Mouse (Mus musculus) retina, postnatal 1 day (tissue): Measurements from ENCODE around the gene Caly.

Source experiments
- DNase-seq: peaks from one replicate; pipeline ENCODE4 v3.0.0-alpha.2; 2012

The Caly gene

DNA sequence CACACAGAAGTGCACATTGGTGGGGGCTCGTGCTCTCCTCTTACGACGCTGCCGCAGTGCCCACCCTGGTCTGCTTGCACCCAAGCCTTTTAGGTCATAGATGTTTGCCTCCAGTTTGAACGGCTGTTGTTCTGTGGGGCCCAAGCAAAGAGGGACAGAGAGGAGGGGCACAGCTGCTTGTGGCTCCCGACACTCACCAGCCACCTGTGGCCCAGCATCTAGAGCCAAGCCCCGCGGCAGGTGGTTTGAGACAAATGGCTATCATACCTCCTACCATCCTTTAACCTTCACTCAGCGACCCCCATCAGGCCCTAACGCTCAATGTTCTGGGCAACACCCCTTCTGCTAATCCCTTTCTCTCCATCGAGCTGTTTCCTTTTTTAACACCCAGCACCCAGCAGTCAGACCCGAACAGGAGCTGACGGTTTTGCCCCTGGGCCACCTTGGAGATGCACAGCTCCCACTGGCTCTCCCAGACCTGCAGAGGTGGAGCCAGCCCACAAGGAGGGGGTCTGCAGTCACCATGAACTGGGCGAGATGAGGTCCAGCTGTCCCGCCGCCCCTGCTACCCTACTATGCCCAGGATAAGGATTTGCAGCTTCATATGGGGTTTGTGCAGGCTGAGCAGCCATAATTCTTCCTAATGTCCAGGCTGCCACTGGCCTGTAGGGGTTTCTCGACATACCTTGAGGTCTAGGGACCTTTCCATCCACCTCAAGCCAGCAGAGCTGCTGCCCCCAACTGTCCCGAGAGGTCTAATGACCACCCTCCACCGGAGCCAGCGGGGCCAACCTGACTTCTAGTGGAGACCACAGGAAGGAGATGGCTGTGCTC is 723 bp downstream of the Caly start:
- peak; percentile 33 for DNase-seq

DNA sequence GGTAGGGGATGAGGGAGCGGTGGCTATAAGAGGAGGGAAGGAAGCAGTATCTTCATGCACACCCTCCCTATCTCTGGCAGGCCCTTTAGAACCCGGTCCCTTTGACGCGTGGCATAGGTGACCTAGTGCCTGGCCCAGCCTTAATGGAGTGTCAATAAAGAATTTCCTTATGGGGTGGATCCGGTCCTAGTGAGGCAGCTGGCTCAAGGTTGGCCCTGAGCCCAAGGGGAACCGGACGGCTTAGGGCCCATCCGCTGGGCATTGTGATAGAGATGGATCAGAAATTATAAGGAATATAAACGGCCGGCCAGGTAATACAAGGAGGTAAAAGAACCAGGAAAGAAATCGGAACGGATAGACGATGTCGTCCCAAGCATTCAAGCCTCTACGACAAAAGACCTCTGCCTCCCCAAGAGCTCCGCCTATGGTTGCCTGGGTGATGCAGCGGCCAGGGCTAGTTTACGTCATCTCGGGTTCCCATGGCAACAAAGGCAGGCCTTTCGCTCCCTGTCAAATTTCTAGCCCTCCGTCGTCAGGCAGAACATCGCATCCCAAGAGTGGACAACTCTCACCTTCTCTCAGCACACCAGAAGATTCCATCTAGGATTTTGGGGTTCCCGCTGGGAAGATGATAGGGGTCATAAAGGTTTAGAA is 1.7 kb downstream of the Caly start:
- DNase-seq, result peak; percentile 93

DNA sequence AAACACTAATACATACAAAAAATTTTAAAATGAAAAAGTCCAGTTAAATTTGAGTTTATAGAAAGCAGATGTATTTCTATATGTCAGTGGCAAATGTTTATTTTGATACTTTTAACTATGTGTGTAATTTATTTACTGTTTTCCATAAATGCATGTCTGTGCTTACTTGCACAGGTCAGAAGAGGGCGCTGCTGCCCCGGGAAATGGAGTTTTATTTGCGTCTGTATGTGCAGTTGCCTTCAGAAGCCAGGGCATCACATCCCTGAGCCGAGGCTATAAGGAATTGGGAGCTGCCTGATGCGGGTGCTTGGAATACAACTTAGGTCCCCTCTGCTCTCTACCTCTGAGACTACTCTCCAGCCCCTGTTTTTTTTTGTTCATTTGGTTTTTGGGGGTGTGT is 3.6 kb downstream of the Caly start:
- peak; percentile 87 for DNase-seq

- no peak for DNase-seq
Measured at GRCm38 (mm10) chr7:140077698-140078097, 4.7 kb downstream of the Caly start.

GRCm38 (mm10) chr7:140070042-140070711 is 12.2 kb downstream of the Caly start:
- DNase-seq, result peak; percentile 35

DNA sequence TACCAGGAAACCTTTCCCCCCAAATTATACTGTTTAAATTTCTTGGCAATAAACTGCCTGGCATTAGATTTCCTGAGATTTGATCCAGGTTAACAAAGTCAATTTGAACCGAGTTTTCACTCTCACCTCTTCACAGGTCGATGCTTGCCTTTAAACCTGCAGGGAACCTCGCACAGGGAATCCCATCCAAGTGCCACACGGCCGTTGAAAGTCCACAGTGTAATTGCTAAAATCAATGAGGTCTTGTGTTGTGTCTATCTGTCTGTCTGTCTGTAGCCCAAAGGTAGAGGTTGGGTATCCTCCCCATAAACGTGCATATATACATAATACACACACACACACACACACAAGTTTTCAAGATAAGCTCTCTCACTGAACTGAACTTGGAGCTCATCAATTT is 15.0 kb downstream of the Caly start:
- DNase-seq, result no peak

DNA sequence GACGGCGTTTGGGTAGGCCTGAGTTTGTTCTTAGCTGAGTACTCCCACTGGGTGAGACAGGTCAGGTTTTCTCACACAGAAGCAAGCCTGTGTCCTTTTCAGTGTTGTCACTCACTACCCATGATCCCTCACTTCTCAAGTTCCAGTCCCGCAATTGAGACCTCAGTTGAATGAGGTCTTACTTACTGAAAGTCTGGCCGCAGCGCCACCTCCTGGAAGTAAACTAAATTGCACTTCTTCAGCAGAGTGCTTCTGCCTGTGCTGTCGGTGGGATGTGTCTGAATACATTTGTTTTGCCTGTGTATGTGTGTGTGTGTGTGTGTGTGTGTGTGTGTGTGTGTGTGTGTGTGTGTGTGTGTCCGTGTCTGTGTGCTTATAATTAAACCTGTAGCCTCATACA is 19.3 kb downstream of the Caly start:
- peak; percentile 88 for DNase-seq

DNA sequence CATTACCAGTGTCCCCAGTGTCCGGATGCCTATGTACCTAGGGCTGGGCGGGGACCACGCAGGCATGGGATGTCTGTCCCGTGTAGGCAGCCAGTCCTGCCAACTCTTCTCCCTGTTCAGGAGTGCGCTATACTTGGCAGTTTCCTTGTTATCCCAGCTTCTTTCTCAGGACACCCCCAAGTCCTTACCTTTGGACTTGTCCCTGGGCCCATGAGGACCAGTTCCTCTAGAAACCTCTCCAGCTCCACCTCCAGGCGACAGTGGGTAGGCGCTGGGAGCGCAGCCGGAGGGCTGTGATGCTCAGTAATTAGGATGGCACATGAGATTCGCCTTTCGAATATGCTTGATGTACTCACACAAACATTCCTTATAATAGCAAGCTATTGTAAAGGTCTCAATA is 20.0 kb downstream of the Caly start:
- peak; percentile 59 for DNase-seq

DNA sequence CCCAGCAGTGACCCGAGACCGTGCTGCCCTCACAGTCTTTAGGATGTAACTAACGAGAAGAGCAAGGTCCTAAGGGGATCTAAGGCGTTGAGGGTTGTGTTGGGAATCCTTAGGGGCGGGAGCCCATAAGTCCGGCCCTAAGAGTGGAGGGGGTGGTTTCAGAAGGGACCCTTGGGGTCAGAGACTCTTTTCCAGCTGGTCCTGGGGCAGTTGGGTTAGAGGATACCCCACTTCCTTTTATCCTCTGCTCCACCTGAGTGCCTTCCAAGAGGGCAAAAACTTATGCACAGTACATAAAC is 20.6 kb downstream of the Caly start:
- DNase-seq, result no peak

DNA sequence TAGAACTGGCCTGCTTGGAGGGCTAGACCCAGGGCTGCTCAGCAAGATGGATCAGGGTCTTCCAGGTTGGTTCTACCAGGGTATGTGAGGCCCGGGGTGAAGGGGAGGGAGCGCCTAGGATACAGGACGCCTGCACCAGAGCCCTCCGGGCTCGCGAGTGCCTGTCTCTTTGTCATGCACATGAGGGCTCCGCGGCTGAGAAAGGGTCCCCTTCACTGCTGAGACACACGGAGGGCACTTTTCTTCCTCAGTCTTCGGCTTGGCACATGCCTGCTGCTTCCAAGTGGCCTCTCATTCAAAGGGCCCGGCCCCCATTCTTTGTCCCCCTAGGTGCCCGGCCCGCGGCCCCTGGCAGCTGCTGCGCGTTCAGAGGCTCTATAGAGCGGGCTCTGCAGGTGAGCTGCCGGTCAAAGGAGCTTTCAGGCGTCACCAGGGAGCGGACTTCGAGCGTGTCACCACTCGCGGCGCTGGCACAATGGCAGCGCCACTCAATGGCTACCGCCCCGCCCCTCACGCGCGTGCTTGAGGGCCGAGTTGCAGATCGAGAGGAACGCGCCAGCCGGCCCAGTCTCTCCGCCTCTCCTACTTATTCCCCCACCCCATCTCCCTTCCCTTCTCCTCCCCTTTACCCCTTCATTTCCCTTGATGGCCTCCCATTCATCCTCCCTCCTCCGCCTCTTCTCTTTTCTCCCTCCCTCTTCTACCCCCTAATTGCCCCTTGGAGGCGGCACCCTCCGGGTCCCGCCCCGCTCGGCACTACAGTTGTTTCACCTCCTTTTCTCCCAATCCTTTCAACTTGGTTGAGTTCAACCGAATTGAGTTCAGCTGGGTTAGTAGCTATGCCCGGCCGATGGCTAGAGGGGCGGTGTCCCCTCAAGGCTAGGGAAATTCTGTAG is 21.2 kb downstream of the Caly start:
- peak; percentile 79 for DNase-seq

GRCm38 (mm10) chr7:140059601-140060000 is 22.7 kb downstream of the Caly start:
- peak; percentile 78 for DNase-seq

DNA sequence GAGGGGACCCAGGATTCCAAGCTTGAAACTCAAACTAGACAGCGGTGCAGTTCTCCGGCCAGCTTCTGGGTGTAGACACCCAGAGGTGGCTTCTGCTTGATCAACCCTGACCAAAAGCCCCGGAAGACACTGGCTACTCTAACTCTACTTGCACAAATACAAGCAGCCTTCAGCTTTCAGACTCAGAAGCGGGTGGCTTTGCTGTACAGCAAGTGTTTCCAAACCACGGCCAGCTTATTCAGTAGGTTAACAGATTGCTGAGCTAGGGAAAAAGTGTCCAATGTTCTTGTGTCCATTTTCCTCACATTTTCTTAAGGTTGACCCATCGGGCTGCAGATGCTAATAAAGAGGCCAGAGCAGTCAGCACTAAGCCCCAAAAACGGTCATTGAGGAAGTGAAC is 23.8 kb downstream of the Caly start:
- DNase-seq, result no peak

DNA sequence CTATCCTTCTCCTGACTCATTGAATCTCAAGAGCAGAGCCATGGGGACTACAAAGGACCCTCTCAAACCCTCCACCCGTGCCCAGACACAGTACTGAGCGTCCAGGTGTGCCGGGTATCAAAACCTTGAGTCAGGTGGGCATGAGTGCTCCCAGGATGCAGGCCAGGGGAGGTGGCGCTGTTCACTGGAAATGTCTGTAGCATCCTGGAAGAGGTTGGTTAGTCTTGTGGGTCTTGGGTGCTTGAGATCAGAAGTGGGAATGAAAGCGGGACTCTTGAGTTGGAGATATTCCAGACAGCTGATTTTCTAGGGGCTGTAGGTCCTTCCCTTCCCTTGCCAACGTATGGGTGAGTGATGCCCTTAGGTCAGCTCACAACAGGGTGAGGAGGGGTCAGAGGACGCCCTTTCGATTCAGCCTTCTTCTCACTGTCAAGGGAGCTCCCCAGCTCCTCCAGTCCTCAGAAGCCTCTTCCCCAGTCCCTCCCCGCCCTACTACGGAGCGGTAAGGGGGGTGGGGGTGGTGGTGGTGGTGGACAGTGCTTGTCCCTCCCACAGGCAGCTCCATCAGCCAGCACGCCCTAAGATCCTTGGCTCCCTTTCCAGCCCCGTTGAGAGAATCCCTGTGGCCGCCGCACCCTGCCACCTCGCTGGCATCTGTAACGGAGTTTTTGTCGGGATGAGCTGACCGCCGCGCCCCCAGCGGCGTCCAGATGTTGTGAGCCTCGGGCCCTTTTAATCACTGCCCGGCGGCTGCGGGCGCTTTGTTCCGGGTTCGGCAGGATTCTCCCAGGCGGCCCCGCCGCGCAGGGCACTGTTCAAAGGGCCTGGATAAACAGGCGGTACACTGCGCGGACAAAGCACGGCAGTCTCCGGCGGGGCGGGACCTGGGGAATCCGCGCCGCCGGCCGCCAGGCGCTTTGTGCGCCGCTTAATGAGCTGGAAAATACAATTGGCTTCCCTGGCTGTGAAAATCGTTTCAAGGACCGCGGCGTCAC is 24.6 kb downstream of the Caly start:
- DNase-seq, result peak; percentile 93

DNA sequence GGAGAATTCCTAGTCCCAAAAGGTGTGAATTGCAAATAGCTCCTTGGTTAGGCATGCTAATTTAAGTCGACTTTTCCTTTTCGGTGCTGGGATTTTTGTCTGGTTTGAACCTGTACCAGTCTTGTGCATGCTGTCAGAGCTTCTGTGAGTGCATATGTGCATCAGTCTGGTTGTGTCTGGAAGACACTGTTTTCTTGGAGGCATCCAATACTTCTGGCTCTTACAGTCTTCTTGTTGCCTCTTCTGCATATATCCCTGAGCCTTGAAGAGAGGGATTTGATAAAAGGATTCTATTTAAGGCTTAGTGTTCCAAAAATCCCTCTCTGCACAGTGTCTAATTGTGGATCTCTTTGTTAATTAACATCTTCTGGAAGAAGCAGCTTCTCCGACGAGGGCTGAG is 28.2 kb downstream of the Caly start:
- no peak for DNase-seq

DNA sequence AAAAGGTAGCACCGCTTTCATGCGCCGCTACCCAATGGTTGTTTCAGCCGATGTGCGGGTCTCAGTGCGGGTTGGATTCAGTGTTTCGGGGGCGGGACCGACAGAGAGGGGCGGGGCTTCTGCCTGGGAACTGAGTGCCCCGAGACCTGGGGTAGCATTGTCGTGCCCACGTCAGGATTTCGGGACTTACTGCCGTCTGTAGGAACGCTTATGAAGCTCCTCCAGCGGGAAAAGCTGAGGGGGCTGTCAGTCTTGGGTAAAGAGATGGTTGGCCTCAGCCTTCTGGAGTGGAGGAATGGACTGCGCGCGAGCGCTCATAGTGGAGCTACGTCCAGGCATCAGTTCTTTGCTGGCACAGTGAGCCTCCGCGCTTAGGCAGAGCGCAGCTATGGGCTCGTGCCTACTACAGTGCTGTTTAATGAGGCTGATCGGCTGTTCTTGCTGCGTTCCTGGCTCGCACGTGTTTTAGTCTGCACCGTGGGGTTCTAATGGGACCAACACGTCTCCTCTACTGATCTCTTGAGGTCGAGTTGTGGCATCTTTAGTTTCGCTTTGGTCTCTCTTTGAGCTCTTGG is 33.1 kb downstream of the Caly start:
- DNase-seq, result peak; percentile 63

DNA sequence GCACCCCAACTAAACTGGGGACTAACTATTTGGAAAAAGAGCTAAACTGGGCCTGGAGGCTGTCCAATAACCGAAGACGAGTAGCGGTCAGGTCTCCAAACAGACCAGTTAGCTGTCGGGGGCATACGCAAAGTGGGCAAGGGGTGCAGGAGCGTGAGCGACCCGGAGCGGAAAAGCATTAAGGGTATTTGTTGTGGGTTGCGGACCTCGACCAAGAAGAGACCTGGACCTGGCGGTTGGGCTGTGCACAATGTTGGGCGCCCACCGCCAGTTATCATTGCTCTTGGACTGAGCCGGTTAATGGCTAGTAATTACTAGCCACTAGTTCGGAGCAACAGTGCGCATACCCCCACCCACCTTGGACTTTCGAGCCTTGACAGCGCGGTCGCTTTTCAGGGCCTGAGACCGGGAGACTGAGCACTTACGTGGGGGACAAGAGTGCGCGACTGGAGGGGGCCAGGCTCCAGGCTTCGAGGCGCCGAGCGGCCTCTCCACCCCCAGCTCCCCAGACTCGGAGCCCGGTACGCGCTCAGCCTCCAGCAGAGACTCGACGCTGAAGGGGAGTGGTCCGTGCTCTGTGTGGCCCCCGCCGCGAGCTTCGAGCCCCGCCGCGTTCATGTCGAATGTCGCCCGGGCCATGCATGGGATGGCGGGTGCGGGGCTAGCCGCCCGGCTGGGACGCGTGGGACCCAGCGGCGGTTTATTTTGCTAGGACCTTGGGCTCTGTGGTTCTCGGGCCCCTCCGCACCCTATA is 33.8 kb downstream of the Caly start, which contains the start of gene Msx3:
Gene Msx3 (minus strand): TSS at position 729 of the 754 bp plus-strand sequence.
- peak; percentile 21 for DNase-seq

DNA sequence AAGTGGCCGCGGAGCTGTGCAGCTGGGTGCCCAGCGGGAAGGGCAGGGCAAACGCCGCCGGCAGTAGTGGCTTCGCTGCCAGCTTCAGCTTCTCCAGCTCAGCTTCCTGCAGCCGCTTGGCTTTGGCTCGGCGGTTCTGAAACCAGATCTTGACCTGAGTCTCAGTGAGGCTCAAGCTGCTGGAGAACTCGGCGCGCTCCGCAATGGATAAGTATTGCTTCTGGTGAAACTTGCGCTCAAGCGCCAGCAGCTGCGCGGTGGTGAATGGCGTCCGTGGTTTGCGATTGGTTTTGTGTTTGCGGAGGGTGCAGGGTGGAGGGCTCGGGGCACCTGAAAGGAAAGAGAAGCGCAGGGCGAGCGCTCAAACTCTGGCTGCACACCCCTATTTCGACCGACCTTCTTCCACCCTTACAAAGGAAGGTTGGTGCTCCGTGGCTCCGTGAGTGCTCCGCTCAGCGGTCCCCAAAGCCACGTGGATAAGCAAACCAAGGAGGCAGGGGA is 34.5 kb downstream of the Caly start:
- peak; percentile 25 for DNase-seq

DNA sequence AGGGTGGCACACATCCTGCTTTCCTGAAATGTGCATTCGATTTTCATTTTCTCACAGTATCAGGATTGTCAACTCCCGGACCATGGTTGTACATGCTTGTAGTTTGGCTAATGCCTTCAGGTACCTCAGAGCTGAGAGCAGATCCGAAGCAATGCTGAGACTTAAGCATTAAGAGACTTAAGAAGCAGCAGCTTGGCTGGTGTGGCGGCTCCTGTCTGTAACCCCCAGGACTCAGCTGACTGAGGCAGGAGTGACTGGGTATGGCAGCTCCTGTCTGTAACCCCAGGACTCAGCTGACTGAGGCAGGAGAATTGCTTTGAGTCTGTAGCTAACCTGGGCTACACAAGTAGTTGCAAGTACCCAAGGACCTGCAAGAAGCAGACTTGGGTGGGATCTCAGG is 36.8 kb downstream of the Caly start:
- no peak for DNase-seq

DNA sequence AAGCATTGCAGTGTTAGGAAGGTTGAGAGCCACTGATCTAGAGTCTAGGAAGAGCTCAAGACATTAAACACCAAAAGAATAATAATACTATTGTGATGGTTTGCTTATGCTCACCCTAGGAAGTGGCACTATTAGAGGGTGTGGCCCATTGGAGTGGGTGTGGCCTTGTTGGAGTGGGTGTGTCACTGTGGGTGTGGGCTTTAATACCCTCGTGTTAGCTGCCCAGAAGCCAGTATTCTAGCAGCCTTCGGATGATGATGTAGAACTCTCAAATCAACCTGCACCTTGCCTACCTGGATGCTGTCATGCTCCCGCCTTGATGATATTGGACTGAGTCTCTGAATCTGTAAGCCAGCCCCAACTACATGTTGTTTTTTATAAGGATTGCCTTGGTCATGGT is 39.6 kb downstream of the Caly start:
- DNase-seq, result no peak

- no peak for DNase-seq
Measured at GRCm38 (mm10) chr7:140037171-140037555, 45.2 kb downstream of the Caly start.
